Mouse (Mus musculus) liver, adult 2 months (tissue): ENCODE measurements around the gene Pde1a. TPM values are rescaled to one million over a fixed set of nuclear protein-coding genes. Genes with fewer than 3 reads are reported as not detected.

ENCODE experiments used
- DNase-seq: peaks from one replicate; pipeline ENCODE4 v3.0.0-alpha.2; 2011; ENCODE audit warnings: low read depth, low spot score; ENCODE audit errors: extremely low read depth
- H3K27ac ChIP-seq: fragments of 200-500 bp; replicated peaks from 2 replicates; pipeline ENCODE4 v1.5.1; 2012; ENCODE audit warnings: low read depth, mild to moderate bottlenecking, control low read depth, inconsistent platforms, low read length; ENCODE audit not compliant: insufficient read depth
- H3K27me3 ChIP-seq: fragments of 200-500 bp; 2 replicates; pipeline ENCODE4 v1.6.1; 2012; ENCODE audit warnings: mild to moderate bottlenecking, moderate library complexity, low read length, inconsistent platforms; ENCODE audit not compliant: control insufficient read depth, insufficient read depth
- H3K36me3 ChIP-seq: fragments of 200-500 bp; 2 replicates; pipeline ENCODE4 v1.6.1; 2012; ENCODE audit warnings: low read length, inconsistent platforms; ENCODE audit not compliant: control insufficient read depth, insufficient read depth
- H3K4me1 ChIP-seq: fragments of 200-500 bp; 2 replicates; pipeline ENCODE4 v1.6.1; 2011; ENCODE audit warnings: low read length; ENCODE audit not compliant: control insufficient read depth, insufficient read depth
- H3K4me3 ChIP-seq: fragments of 200-500 bp; 2 replicates; pipeline ENCODE4 v1.5.1; 2011; ENCODE audit warnings: low read depth, mild to moderate bottlenecking, control low read depth, low read length, moderate library complexity; ENCODE audit not compliant: insufficient read depth
- H3K79me2 ChIP-seq: fragments of 200-500 bp; 2 replicates; pipeline ENCODE4 v1.6.1; 2012; ENCODE audit warnings: inconsistent platforms, mild to moderate bottlenecking, low read length, moderate library complexity; ENCODE audit not compliant: control insufficient read depth, insufficient read depth
- H3K9ac ChIP-seq: fragments of 200-500 bp; 2 replicates; pipeline ENCODE4 v1.6.1; 2012; ENCODE audit warnings: low read depth, mild to moderate bottlenecking, control low read depth, inconsistent platforms, low read length
- CTCF ChIP-seq: fragments of 200-500 bp; IDR thresholded peaks from 2 replicates; pipeline ENCODE4 v1.5.1; 2011; ENCODE audit warnings: low read depth, low read length, control low read depth
- POLR2A ChIP-seq: fragments of 200-500 bp; IDR thresholded peaks from 2 replicates; pipeline ENCODE4 v1.6.1; 2011; ENCODE audit warnings: low read length, control low read depth; ENCODE audit not compliant: insufficient read depth; ENCODE audit errors: extremely low read depth
- WGBS: fragments of 180-500 bp; shearing (Covaris S2); methylation state at CpG from one replicate; pipeline ENCODE4 v1.1.7; 2018; 5-methylcytosine and 5-hydroxymethylcytosine counted together
- polyA plus RNA-seq: library from polyadenylated mRNA; depleted of rRNA; stranded (reverse); fragments of >200 nt; gene quantifications from 2 replicates; pipeline ENCODE4 v1.2.3, GENCODE M21; 2012
- total RNA-seq: library from RNA; depleted of rRNA; stranded (reverse); fragments of >200 nt; gene quantifications from 2 replicates; pipeline ENCODE4 v1.2.3, GENCODE M21; 2014

Pde1a gene
- total and polyA plus RNA-seq, 2 experiments, result 1.5 to 6.3 TPM

DNA sequence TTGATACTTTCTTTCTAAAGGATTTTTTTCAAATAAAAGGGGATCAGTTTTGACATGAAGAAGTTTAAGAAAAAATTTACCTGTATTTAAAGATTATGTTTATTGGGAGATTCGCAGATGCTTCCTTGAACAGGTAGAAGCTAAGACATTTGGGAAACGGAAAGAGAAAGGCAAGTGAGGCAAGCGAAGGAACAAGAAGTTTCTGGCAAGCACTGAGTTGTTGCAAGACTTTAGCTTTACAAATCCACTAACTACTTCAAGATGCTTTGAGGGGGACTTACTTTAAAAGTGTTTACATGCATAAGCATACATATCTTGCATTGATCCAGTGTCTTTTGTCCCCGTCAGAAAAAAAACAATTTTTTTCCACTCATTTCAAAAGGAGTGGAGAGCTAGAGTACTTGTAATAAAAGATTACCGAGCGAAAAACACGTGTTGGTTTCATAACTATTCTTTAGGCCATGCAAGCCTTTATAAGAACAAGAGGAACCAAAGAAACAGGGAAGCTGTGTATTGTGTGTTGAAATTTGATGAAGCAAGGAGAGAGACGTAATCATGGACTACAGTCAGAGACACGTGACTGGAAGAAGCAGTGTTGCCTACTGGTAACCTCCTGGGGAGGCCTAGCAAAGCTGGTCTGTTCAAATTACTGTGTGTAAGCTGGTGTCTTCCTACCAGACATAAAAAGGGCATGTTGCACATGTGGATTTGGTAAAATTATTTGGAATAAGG lies 49.0 kb downstream of the Pde1a start:
- H3K36me3 ChIP-seq, result no peaks in the 10 kb centered on the region
- no peak overlapping the region for H3K4me3 ChIP-seq
- DNase-seq, result peak; percentile 50
- H3K79me2 ChIP-seq, result no peaks in the 10 kb centered on the region; the same call in 1 of the 2 replicates
- no peak overlapping the region for H3K27ac ChIP-seq
- WGBS, result 88% methylated on average over 9 of the region's 9 CpGs
- H3K9ac ChIP-seq, result no peak overlapping the region
- no peaks in the 10 kb centered on the region; the same call in 1 of the 2 replicates for H3K4me1 ChIP-seq
- H3K27me3 ChIP-seq, result no peaks in the 10 kb centered on the region
- no peak for TF ChIP-seq CTCF
- no peak for TF ChIP-seq POLR2A

DNA sequence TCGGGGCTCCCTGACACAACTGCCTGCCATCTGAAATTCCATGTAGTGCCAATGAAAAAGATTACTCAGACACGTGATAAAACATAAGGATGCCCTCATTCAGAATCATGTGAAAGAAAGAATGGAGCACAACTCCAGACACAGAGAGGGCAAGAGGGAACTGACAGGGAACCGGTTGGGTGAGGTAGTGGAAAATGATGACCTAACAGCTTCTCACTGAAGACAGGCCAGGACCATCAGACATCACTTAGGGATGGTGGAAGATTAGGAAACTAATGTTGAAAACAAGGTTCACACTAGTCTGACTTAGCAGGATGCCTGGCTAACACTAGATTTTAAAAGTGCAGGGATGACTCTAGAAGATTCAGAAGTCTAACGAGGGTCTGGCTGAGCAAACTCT lies 49.6 kb downstream of the Pde1a start:
- Histone ChIP-seq H3K27ac (no peak overlapping the region), H3K9ac (no peak overlapping the region), H3K4me3 (no peak overlapping the region), H3K4me1 (no peaks in the 10 kb centered on the region; the same call in 1 of the 2 replicates), H3K27me3 (no peaks in the 10 kb centered on the region), H3K36me3 (no peaks in the 10 kb centered on the region), H3K79me2 (no peaks in the 10 kb centered on the region; the same call in 1 of the 2 replicates)
- TF ChIP-seq POLR2A (no peak), CTCF (no peak)
- WGBS, result 87% methylated on average over 4 of the region's 4 CpGs
- no peak for DNase-seq

DNA sequence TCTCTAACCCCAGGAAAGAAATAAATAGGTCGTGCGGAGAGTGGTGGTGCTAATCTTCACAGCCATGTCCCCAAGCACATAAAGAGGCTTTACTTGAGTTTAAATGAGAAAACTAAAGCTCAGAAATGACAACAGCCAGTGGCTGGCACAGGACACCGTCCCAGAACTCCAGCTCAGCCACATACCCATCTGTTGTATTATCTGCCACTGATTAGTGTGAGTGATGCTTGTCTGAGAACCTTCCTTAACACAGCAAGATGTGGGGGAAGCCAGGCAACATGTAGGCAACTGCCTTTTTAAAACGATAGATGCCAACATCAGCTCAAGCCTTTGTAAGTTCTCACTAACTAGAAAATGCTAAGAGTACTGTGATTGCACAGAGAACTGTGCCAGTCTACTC lies 52.9 kb downstream of the Pde1a start:
- Histone ChIP-seq H3K27ac (no peak overlapping the region), H3K9ac (no peak overlapping the region), H3K36me3 (no peaks in the 10 kb centered on the region), H3K4me1 (no peaks in the 10 kb centered on the region; the same call in 1 of the 2 replicates), H3K4me3 (no peak overlapping the region), H3K79me2 (no peaks in the 10 kb centered on the region), H3K27me3 (no peaks in the 10 kb centered on the region)
- TF ChIP-seq POLR2A, result no peak
- DNase-seq, result no peak
- 90% methylated on average over 4 of the region's 4 CpGs for WGBS

DNA sequence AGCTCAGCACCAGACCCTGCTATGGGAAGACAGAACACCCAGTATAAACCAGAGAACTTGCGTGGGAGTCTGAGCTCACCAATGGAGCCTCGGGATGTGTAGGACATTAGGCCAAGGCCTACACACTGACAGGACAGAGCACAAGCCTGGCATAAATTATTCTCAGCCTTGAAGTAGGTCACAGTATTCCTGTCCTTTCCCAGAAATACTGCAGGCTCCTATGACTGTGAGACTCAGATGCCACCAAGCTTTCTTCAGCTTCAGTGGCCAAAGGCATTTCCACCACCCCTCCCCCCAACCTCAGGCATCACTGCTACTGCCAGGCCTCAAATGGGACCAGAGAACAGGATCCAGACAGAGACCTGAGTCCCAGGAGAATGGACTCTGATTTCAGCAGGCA lies 54.7 kb downstream of the Pde1a start:
- Histone ChIP-seq H3K27me3 (no peaks in the 10 kb centered on the region), H3K9ac (no peak overlapping the region), H3K79me2 (no peaks in the 10 kb centered on the region), H3K27ac (no peak overlapping the region), H3K36me3 (no peaks in the 10 kb centered on the region), H3K4me3 (no peak overlapping the region), H3K4me1 (no peaks in the 10 kb centered on the region)
- DNase-seq, result no peak
- WGBS, result 91% methylated on average over 2 of the region's 2 CpGs
- TF ChIP-seq CTCF, result no peak
- TF ChIP-seq POLR2A, result no peak

DNA sequence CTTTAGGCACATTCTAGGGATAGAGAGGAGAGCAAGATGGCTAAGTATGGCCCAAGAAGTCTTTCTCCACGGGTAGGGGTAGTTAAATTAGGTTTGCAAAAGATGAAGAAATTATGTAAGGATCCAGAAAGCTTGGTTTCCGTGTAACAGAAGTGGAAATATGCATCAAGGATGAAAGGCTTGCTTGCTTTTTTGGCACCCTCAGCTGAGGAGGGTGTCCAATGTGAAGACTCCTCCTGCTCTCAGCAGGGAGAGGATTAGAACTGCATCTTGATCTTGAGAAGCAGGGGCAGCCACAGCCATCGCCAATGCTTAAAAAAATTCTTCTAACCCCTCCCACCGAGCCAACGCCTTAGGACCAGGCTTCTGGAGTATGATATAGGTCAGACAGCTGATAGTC lies 55.2 kb downstream of the Pde1a start:
- H3K27ac ChIP-seq, result no peak overlapping the region
- no peaks in the 10 kb centered on the region for H3K4me1 ChIP-seq
- no peak for TF ChIP-seq CTCF
- TF ChIP-seq POLR2A, result no peak
- H3K9ac ChIP-seq, result no peak overlapping the region
- no peak for DNase-seq
- H3K27me3 ChIP-seq, result no peaks in the 10 kb centered on the region
- H3K79me2 ChIP-seq, result no peaks in the 10 kb centered on the region
- H3K4me3 ChIP-seq, result no peak overlapping the region
- 70% methylated on average over 5 of the region's 5 CpGs for WGBS
- no peaks in the 10 kb centered on the region for H3K36me3 ChIP-seq

DNA sequence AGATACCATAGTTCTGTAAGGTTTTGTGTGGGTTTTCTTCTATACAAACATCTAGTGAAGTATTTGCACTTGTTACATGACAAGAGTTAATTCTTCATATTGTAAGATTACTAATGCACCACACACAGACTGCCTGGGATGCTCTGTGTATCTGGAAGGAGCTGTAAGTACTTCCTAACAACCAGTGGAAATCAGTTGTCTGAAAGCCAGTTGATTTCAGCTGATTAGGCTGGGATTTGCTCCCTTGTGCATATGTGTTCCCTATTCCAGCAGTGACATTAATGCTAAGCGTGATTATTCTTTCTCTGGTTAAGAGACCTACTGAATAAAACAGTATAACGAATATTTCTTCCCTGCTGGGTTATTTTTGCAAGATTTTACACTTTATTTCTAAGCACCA lies 55.8 kb downstream of the Pde1a start:
- 87% methylated on average over 2 of the region's 2 CpGs for WGBS
- Histone ChIP-seq H3K36me3 (no peaks in the 10 kb centered on the region), H3K4me3 (no peak overlapping the region), H3K27ac (no peak overlapping the region), H3K4me1 (no peaks in the 10 kb centered on the region), H3K9ac (no peak overlapping the region), H3K79me2 (no peaks in the 10 kb centered on the region), H3K27me3 (no peaks in the 10 kb centered on the region)
- no peak for TF ChIP-seq CTCF
- no peak for TF ChIP-seq POLR2A
- DNase-seq, result no peak
